Mouse (Mus musculus) urinary bladder, postnatal 36 days (tissue): Measurements from ENCODE around the gene Gm20388.

ENCODE experiments used
- DNase-seq, 2 experiments: peaks; one replicate each; pipeline ENCODE4 v3.0.0; 2022; ENCODE audit warnings: low spot score in 2 of 2, mixed read lengths in 1 of 2

Gene Gm20388

GRCm38 (mm10) chr8:120471166-120471565, 560.5 kb downstream of the Gm20388 start:
- no peak for DNase-seq

- DNase-seq: no peak
Measured at GRCm38 (mm10) chr8:120471752-120472151, 561.1 kb downstream of the Gm20388 start.

- no peak for DNase-seq
Measured at GRCm38 (mm10) chr8:120472230-120472629, 561.6 kb downstream of the Gm20388 start.

DNA sequence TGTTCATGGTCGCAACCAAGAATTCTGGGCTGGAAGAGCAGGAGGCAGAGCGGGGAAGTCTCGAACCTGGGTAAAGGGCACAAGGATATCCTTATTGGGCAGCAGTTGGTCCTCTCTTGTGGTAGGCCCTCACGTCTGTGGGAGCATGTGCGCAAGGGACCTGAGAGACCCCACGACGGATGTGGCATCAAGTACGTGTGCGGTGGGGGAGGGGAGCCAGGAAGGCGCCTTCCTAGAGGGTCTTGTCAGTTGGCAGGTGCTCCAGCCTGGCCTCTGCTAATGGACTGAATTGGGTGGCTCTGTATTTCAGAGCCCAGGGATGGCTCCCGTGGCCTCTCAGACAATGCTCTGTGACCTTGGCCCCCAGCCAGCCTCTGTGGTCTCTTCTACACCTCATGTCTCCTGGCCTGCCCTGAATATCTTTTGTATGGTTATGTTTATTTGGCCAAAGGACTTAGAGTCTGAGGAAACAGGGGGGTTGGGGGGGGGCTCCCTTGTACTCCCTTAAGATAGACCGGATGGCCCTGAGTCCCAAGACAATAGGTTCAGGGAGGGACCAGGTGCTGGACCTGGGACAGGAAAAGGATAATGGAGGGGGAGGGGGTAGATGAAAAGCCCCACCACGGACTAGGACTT, 563.2 kb downstream of the Gm20388 start:
- DNase-seq: no peak

DNA sequence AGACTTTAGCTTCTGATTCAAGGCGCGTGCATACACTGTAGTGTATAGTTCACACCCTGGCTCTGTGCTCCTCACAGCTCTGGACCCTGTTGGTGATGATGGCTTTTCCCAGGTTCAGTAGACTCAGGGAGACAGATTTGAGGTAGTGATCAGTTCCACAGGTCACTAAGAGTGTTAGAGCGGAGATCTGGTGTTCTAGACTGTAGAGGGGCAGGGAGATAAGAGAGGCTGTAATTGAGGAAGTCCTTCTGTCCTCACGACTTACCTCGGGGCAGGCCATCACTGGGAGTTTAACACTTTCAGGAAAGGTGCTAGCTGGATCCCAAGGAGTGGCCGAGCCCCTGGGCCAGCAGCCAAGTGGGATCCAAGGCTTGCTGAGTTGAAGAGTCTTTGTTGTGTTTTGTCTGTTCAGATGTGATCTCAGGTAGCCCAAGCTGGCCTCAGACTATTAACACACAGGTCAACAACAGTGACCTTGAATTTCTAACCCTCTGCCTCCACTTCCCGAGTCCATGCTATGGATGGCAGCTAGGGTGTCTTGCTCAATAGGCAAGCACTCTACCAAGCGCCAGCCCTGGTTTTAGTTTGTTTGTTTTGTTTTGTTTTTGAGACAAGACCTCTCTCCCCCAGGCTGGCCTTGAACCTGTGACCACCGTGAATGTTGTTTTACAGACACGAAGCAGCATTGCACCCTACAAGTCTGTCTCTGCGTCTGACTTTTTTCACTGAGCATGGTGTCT, 564.0 kb downstream of the Gm20388 start:
- DNase-seq: no peak

GRCm38 (mm10) chr8:120475462-120476201, 565.0 kb downstream of the Gm20388 start:
- no peak for DNase-seq

GRCm38 (mm10) chr8:120476711-120477575, 566.3 kb downstream of the Gm20388 start:
- DNase-seq: no peak

DNA sequence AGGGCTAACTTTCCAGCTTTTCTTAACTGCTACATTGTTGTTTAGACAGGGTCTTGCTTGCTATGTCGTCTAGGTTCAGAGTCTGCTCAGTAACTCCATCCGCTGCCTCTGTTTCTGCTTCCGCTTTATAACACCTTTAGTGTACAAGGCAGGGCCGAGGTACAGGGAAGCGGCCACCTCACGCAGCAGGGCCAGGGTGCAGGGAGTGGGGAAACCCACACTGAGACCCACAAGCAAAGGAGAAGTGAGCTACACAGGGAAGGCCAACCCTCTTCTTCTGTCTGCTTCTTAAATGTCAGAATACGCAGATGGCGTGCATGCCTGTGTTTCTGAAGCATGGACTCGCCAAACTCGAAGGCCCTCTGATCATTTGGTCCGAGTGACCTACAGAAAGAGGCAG, 568.1 kb downstream of the Gm20388 start:
- DNase-seq: no peak

DNA sequence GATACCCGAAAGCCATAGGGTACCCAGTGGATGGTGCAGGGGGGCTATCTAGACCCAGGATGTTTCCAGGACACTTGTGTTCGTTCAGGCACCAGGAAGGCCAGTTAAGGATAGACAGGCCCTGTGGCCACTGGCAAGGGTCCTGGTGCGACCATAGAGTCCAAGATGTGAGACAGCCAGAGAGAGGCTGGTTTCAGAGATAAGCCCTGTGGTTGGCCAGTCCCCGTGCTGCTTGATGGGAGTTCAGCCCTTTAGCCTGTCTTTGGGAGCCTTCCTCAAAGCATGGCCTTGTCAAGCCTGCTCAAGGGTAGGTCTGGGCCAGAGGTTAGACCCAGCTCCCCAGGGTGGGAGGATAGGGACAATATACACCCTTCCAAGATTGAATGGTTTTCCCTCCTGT, 569.0 kb downstream of the Gm20388 start:
- no peak for DNase-seq

GRCm38 (mm10) chr8:120482015-120482689, 571.5 kb downstream of the Gm20388 start:
- no peak for DNase-seq

DNA sequence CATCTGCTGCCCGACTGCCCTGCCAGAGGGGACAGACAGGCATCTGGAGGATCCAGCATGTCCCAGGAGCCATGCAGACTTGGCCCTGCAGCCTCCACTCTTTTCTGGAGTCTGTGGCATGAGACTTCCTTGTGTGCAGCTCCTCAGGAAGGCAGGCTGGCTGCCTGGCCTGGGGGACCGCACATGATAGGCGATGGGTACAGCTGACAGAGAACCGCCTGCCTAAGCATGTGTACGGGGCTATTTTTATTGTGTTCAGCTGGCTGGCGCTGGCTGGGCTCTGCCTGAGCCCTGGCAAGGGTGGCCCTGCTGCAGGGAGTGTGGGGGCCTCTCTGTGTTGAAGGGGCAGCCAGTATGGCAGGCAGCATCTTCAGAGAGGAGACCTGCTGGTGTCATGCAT, 573.8 kb downstream of the Gm20388 start:
- DNase-seq: no peak

DNA sequence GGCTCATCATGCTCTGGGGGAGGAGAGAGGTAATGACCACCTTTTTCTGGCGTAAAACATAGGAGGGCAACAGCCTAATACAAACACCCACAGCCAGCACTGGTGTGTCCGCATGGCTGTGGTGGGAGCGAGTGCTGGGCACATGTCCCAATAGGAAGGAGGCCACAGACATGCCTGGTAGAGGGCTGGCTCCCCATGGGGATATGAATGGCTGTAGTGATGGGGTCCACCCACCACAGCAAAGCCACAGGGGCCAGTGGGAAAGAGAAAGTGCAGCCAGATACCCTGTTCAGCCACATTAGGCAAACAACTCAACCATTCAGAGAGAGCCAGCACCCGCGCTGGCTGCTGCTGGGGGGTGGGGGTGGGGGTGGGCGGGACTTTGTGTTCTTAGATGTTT, 574.5 kb downstream of the Gm20388 start:
- DNase-seq: no peak

- DNase-seq: no peak
Measured at GRCm38 (mm10) chr8:120485551-120486476, 575.2 kb downstream of the Gm20388 start.

- DNase-seq: peak in 1 of 2 experiments; percentile 63
Measured at GRCm38 (mm10) chr8:120486477-120487376, 576.1 kb downstream of the Gm20388 start.

DNA sequence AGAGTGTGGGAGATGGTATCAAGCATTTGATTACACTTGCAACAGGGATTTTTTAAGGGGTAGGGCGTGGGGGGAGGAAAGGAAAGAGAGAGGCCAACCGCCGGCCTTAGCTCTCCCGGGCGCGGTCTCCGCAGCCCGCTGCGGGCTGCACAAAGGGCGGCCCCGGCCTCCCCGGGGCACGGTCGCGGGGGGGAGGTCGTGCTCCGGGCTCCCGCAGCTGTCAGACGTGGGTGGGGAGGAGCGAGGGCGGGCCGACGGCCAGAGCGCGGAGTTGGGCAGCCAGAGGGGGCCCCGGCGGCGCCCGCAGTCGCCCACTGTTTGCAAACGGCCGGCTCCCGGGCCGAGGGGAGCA, 576.7 kb downstream of the Gm20388 start:
- peak; percentile 53 to 65 for DNase-seq

DNA sequence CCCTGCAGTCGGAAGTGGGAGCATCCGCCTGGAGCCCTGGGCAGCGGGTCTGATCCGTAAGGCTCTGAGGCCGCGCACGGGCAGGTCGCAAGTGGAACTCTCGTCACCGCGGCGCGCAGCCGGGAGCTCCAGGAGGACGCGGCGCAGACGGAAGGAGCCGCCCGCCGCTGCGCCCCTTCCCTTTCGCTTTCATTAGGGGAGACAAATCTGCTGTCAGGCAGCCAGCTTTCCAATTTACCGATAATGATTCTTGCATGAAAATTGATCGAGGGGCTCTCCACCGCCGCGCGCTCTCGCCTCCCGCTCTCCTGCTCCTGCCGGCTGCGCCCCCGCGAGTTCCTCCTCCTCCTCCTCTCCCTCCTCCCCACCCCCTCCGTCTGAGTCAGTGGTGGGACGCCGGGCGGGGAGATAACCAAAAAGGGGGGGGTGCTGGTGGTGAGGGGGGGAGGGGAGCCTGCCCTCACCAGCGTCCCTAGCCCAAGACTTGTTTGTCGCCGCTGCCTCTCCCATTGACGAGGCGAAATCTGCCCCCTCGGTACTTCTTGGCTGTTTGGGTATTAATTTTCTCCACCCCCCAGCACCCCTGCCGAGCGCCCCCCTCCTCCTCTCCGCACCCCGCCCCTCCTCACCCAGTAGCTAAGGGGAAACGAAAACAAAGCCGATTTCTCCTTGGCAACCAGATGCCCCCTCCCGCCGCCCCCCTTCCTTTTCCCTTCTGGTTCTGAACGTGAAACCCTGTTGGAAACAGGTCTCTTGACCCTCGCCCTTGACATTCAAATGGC, 577.3 kb downstream of the Gm20388 start:
- DNase-seq: peak; percentile 50 to 53

- DNase-seq: no peak
Measured at GRCm38 (mm10) chr8:120488636-120489131, 578.0 kb downstream of the Gm20388 start.

- peak; percentile 49 to 63 for DNase-seq
Measured at GRCm38 (mm10) chr8:120489142-120489754, 578.6 kb downstream of the Gm20388 start.
